Mouse (Mus musculus): ENCODE data around the gene Fbxo47. TPM values are rescaled to one million over a fixed set of nuclear protein-coding genes. Genes with fewer than 3 reads are reported as not detected.

Fbxo47 gene
- 0.64 and 0.91 TPM in 2 replicates for polyA plus RNA-seq (2016; fragmentation: Nextera tagmentation; extraction: Ambion mirVana)

DNA sequence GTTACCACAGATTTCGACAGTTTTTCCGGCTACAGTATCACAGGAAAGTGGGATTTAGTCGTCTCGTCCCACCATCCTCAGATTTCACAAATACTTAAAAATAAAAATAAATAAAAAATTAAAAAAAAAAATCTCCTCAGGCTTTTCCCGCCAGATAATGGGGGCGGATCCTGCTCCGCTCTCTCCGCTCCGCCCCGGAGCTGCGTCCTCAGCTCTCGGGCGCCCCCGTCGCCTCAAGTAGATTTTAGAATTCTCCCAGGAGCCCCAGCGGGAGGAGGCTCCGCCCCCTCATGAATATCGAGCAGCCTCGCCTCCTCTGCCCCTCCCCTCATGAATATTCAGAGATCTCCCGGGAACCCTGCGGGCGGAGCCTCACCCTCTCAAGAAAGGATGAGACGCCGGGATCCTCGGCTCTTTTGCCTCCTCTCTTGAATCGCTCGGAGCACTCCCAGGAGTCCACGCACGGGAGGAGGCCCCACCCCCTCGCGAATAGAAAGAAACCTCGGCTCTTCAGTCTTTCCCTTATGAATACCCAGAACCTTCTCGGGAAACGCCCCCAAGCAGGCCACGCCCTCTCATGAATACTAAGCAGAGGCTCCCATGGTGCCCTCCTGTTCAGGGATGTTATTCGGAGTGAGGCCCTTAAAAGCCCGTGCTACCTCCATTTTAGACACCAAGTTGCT, at the start of gene Fbxo47:
Gene Fbxo47 (minus strand): TSS at position 237 of the 683 bp plus-strand sequence.
- Histone ChIP-seq H3K27me3 (ENCODE audit: poor library complexity, severe bottlenecking) (no peaks in the 10 kb centered on the region), H3K36me3 (replicated peaks) (no peaks in the 10 kb centered on the region), H3K9me3 (no peaks in the 10 kb centered on the region), H3K27ac (peak within 1 kb of the TSS; percentile 91), H3K4me1 (peaks cover 6% of the 10 kb centered on the region), H3K4me3 (peak within 1 kb of the TSS; percentile 68)
- under 1% methylated on average over 37 of the region's 37 CpGs for WGBS
- peak; percentile 96 for DNase-seq (ENCODE audit: extremely low spot score, low spot score)

DNA sequence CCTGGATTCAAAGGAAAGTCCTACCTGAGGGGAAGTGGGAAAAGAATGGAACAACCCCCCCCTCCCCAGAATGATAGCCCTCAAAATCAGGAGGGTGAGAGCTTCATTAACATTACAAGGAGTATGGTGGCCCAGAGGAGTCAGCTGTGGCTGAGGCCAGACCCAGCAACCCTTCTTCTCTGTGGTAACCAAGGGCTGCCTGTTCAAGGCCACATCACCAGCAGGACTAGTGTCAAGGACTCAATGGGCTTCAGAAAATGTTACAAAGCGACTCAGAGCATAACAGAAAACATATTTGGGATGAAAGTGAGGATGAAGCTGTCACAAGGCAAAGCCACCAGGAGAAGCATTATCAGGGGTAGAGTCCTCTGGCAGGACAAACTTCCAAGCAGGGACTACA, 49.6 kb upstream of the Fbxo47 start:
- H3K4me3 ChIP-seq, result no peak overlapping the region
- no peaks in the 10 kb centered on the region for H3K4me1 ChIP-seq
- H3K27me3 ChIP-seq (ENCODE audit: poor library complexity, severe bottlenecking), result no peaks in the 10 kb centered on the region
- DNase-seq (ENCODE audit: extremely low spot score, low spot score), result no peak
- H3K9me3 ChIP-seq, result no peaks in the 10 kb centered on the region
- no peak overlapping the region for H3K27ac ChIP-seq
- H3K36me3 ChIP-seq (replicated peaks), result no peaks in the 10 kb centered on the region
- 94% methylated on average over 1 of the region's 1 CpGs for WGBS

DNA sequence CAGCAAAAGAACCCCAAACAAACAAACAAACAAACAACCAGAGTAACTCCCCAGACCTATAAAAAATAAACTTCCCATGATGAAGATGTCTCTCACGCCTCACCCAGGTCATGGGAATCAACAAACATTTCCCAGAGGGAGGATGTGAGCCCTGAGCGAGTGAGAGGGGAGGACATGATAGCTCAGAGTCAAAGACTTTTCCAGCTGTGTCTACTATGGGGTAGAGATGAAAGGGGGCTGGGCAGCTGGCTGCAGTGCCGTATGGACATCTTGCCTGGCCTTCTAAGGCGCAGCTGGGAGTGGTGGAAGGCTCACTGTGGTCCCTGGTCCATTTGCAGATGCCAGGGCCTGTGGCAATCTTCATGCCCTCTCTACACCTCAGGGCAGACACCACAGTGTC, 45.0 kb upstream of the Fbxo47 start:
- DNase-seq (ENCODE audit: extremely low spot score, low spot score), result no peak
- Histone ChIP-seq H3K4me3 (no peak overlapping the region), H3K27me3 (ENCODE audit: poor library complexity, severe bottlenecking) (no peaks in the 10 kb centered on the region), H3K36me3 (replicated peaks) (no peaks in the 10 kb centered on the region), H3K4me1 (no peaks in the 10 kb centered on the region; the same call in 1 of the 2 replicates), H3K9me3 (no peaks in the 10 kb centered on the region), H3K27ac (no peak overlapping the region)
- 82% methylated on average over 4 of the region's 4 CpGs for WGBS

DNA sequence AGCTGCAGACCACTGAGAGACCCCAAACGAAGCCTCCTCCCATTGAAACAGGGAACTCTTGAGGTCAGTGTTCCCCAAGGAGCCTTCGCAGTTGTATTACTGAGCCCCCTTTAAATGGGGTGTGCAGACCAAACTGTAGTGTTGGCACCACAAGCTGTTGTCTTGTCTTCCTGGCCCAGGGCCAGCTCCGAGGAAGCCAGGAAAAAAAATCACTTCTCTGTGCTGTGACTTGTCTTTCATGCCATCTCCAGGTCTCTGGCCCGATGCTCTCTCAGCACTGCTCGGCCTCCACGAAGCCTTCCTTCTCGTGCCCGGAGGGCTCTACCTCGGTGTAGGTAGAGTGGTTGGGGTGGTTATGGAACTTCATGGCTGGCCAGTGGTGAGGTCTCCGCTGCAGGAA, 40.3 kb upstream of the Fbxo47 start:
- Histone ChIP-seq H3K9me3 (no peaks in the 10 kb centered on the region), H3K4me1 (no peaks in the 10 kb centered on the region; the same call in 1 of the 2 replicates), H3K4me3 (no peak overlapping the region), H3K27ac (no peak overlapping the region), H3K36me3 (replicated peaks) (no peaks in the 10 kb centered on the region), H3K27me3 (ENCODE audit: poor library complexity, severe bottlenecking) (no peaks in the 10 kb centered on the region)
- DNase-seq (ENCODE audit: extremely low spot score, low spot score), result no peak
- WGBS, result 95% methylated on average over 10 of the region's 10 CpGs

DNA sequence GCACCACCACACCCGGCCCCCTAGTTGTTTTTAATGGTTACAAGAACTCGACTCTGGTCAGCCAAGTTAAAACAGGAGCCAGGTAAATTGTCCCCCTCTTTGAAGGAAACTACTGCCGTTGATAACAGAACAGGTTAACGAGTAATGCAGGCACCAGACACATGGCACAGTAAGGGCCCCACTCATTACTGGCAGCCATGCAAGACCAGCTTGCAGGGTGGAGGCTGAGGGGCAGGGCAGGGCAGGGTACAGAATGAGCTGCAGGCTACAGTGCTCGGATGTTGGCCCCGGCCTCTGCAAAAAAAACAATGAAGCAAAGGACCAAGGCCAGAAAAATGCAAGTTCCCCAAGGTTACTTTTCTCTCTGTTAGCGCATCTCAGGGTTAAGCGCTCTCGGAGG, 39.7 kb upstream of the Fbxo47 start:
- H3K4me3 ChIP-seq, result no peak overlapping the region
- DNase-seq (ENCODE audit: extremely low spot score, low spot score), result no peak
- H3K9me3 ChIP-seq, result no peaks in the 10 kb centered on the region
- H3K27ac ChIP-seq, result no peak overlapping the region
- no peaks in the 10 kb centered on the region; the same call in 1 of the 2 replicates for H3K4me1 ChIP-seq
- H3K27me3 ChIP-seq (ENCODE audit: poor library complexity, severe bottlenecking), result no peaks in the 10 kb centered on the region
- H3K36me3 ChIP-seq (replicated peaks), result no peaks in the 10 kb centered on the region
- WGBS, result 88% methylated on average over 9 of the region's 9 CpGs

DNA sequence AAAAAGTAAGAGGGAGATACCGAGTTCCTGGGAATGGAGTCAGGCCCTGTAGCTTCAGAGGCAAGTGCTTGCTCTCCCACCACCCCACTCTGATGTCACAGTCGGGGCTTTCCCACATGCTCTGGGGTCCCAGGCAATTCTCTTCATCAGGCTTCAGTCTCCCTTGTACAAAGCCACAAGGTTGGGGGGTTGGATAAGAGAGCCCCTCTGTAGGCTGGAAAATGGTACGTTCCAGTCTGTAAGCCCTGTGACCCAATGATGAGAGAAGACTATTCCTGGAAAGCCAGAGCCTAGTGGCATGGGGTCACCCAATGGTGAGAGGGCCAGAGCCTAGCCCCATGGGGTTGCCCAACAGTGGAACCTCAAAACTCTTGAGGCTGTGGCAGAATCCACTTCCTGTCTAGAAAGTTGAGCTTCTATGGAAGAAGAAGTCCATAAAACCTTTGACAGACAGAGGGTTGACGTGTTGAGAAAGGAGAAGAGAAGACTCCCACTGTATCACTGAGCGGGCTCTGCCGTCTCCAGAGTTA, 32.1 kb upstream of the Fbxo47 start:
- WGBS, result 93% methylated on average over 6 of the region's 6 CpGs
- Histone ChIP-seq H3K36me3 (replicated peaks) (no peaks in the 10 kb centered on the region), H3K9me3 (no peaks in the 10 kb centered on the region), H3K27me3 (ENCODE audit: poor library complexity, severe bottlenecking) (no peaks in the 10 kb centered on the region), H3K4me3 (no peak overlapping the region), H3K4me1 (peaks cover 10% of the 10 kb centered on the region), H3K27ac (no peak overlapping the region)
- no peak for DNase-seq (ENCODE audit: extremely low spot score, low spot score)

DNA sequence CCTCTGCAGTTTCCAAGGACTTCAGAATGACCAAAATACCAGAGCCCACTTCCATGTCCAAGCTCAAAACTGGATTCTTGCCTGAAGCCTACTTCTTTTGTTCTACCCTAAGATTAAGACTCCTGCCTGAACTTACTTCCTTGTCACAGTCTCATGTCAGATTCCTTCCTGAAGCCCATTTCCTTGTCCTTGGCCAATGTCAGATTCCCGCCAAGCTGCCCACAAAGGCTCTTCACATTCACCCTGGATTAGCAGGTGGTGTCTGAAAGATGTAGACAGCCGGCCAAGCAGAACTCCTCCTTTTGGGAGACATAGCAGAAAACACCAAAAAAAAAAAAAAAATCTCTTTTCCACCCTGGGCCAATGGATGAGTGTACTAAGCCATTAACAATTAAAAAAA, 31.5 kb upstream of the Fbxo47 start:
- Histone ChIP-seq H3K9me3 (no peaks in the 10 kb centered on the region), H3K27ac (no peak overlapping the region), H3K36me3 (replicated peaks) (no peaks in the 10 kb centered on the region), H3K4me1 (peaks cover 15% of the 10 kb centered on the region), H3K27me3 (ENCODE audit: poor library complexity, severe bottlenecking) (no peaks in the 10 kb centered on the region), H3K4me3 (no peak overlapping the region)
- WGBS, result 88% methylated on average over 2 of the region's 2 CpGs
- DNase-seq (ENCODE audit: extremely low spot score, low spot score), result no peak

DNA sequence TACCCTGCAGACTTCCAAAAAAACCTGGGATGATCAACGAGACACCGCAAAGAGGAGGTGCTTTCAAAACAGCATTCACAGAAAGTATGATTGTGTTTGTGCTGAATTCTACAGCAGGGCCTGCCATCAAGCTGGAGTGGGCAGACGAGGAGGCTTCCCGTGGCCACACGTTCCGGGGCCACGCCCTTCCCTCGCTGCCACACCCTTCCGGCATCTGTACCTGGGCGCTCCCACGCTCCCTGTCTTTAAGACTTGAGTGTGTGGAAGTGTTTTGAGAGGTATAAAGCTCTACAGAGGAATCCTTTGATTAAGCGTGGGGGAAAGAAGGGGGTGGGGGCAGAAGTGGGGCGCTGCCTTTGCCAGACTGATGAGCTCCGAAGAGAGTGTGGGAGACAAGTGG, 29.2 kb upstream of the Fbxo47 start:
- Histone ChIP-seq H3K4me3 (no peak overlapping the region), H3K4me1 (peaks cover 14% of the 10 kb centered on the region), H3K27me3 (ENCODE audit: poor library complexity, severe bottlenecking) (no peaks in the 10 kb centered on the region), H3K36me3 (replicated peaks) (no peaks in the 10 kb centered on the region), H3K27ac (no peak overlapping the region), H3K9me3 (no peaks in the 10 kb centered on the region)
- DNase-seq (ENCODE audit: extremely low spot score, low spot score), result no peak
- 92% methylated on average over 14 of the region's 14 CpGs for WGBS

DNA sequence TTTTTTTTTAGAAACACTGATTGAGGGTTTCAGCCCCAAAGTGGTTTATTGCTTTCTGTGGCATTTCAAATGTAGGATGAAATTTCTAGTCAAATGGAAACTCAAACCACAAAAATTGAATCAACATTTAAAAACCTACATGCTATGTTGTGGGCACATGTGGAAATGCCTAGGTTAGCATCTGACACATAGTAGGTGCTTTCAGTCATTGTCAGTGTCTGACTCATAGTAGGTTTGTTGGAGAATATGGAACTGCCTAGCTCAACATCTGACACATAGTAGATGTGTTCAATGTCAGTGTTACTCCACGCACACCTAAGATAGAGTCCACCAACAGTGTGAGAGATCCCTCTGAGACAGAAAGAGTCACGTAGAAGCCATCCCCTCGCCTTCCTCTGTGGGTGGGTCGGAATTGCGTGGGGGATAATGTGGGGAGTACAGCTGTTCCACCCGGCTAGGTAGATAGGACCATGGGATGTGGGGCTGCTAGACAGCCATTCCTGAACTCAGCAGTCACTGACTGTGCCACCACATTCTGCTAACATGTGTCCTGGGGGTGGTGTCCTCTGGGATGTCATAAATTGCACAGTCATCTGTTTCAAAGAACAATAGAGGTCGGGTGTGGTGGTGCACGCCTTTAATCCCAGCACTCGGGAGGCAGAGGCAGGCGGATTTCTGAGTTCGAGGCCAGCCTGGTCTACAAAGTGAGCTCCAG, 24.8 kb upstream of the Fbxo47 start:
- no peaks in the 10 kb centered on the region for H3K27me3 ChIP-seq (ENCODE audit: poor library complexity, severe bottlenecking)
- peaks cover 12% of the 10 kb centered on the region for H3K4me1 ChIP-seq
- H3K36me3 ChIP-seq (replicated peaks), result no peaks in the 10 kb centered on the region
- H3K4me3 ChIP-seq, result no peak overlapping the region
- no peak for DNase-seq (ENCODE audit: extremely low spot score, low spot score)
- WGBS, result 94% methylated on average over 11 of the region's 11 CpGs
- no peaks in the 10 kb centered on the region for H3K9me3 ChIP-seq
- H3K27ac ChIP-seq, result no peak overlapping the region

DNA sequence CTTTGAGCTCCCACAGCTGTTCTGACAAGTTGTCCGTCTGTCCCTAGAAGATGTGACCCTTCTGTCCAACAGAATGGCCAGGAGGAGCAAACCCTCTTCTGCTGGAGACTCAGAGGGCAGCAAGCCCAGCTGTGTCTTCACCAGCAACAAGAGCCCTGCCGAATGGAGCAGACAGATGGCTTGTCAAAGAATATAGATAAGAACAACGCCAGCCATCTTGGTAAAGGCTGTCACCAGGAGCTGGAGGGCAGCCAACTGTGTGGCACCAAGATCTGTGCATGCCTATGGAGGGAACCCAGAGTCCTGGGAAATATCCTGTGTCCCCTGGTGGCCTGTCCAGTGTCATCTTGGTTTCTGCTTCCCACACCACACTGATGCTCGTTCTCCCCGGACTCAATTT, 24.0 kb upstream of the Fbxo47 start:
- peaks cover 12% of the 10 kb centered on the region for H3K4me1 ChIP-seq

DNA sequence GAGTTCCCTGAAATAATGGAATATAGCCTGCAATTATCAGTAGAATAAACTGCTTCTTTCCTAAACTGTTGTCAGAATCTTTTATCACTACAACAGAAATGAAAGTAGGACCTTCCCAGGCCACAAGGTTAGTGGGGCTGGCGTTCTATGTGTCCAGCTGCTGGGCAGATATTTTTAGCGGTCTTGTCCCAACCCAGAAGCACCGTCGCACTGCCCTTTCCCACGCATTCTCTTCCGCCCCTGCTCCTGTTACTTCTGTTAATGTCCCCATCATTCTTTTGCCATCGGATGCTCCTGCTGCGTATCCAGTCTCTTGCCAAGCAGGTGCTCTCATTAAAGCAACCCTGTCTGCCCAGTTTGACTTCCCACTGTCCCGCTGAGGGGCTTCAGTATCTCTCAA, 23.0 kb upstream of the Fbxo47 start:
- WGBS, result 88% methylated on average over 9 of the region's 9 CpGs
- H3K36me3 ChIP-seq (replicated peaks), result no peaks in the 10 kb centered on the region
- no peak for DNase-seq (ENCODE audit: extremely low spot score, low spot score)
- no peak overlapping the region for H3K4me3 ChIP-seq
- H3K9me3 ChIP-seq, result no peaks in the 10 kb centered on the region
- H3K27me3 ChIP-seq (ENCODE audit: poor library complexity, severe bottlenecking), result no peaks in the 10 kb centered on the region
- H3K4me1 ChIP-seq, result peaks cover 12% of the 10 kb centered on the region
- no peak overlapping the region for H3K27ac ChIP-seq

More for the DNA sequence above, 24.0 kb upstream of the Fbxo47 start:
- Histone ChIP-seq H3K9me3 (no peaks in the 10 kb centered on the region), H3K27ac (no peak overlapping the region), H3K4me3 (no peak overlapping the region), H3K27me3 (ENCODE audit: poor library complexity, severe bottlenecking) (no peaks in the 10 kb centered on the region), H3K36me3 (replicated peaks) (no peaks in the 10 kb centered on the region)
- DNase-seq (ENCODE audit: extremely low spot score, low spot score), result no peak
- WGBS, result 93% methylated on average over 5 of the region's 5 CpGs

DNA sequence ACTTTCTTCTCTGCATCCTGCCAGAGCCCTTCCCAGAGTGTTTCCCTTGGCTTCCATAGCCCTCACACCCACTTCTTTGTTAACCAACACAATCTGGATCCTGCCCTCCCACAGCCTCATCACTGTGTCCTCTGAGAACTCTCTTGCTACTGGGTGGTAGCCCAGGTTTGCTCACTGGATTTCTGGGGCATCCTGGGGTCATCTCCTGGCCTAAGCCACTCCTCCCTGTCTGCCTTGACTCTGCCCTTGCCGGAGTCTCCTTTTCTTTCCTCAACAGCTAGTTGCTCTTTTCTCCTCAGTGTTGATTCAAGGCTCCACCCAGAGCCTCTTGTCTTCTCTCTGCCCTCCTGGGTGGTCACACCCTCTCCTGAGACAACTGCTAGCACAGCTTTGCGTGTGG, 22.0 kb upstream of the Fbxo47 start:
- no peak overlapping the region for H3K4me3 ChIP-seq
- no peaks in the 10 kb centered on the region for H3K9me3 ChIP-seq
- no peak for DNase-seq (ENCODE audit: extremely low spot score, low spot score)
- H3K36me3 ChIP-seq (replicated peaks), result no peaks in the 10 kb centered on the region
- peaks cover 4% of the 10 kb centered on the region for H3K4me1 ChIP-seq
- H3K27ac ChIP-seq, result no peak overlapping the region
- no peaks in the 10 kb centered on the region for H3K27me3 ChIP-seq (ENCODE audit: poor library complexity, severe bottlenecking)
- 77% methylated on average over 2 of the region's 2 CpGs for WGBS

DNA sequence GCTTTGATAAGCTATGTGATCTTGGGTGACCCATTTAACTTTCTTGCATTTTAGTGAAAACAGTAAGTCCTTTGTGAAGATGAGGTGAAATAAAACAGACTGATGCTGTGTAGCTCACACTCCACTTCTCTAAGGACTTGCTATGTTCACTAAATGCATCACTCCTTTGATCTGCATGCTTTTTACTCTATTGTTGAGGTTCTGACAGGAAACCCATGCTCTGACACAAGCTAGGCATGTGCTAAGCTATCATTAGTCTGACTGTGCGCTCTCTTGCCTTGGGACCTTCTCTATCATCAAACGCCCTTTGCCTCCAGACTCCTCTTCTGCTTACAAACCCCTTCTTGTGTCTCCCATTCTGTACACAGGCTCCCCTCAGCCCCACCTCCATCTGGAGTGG, 21.6 kb upstream of the Fbxo47 start:
- Histone ChIP-seq H3K36me3 (replicated peaks) (no peaks in the 10 kb centered on the region), H3K9me3 (no peaks in the 10 kb centered on the region), H3K27ac (no peak overlapping the region), H3K4me1 (peaks cover under 1% of the 10 kb centered on the region), H3K4me3 (no peak overlapping the region), H3K27me3 (ENCODE audit: poor library complexity, severe bottlenecking) (no peaks in the 10 kb centered on the region)
- 85% methylated on average over 2 of the region's 2 CpGs for WGBS
- DNase-seq (ENCODE audit: extremely low spot score, low spot score), result no peak

All from forebrain, embryonic 10.5 days (tissue).